Mouse (Mus musculus) lung, adult 2 months (tissue): ENCODE measurements around the gene Tchp. TPM values are rescaled to one million over a fixed set of nuclear protein-coding genes. Genes with fewer than 3 reads are reported as not detected.

Experiments used
- DNase-seq: peaks from one replicate; pipeline ENCODE4 v3.0.0; 2022
- H3K4me1 ChIP-seq: fragments of 200-500 bp; 2 replicates; pipeline ENCODE4 v1.6.1; 2011; ENCODE audit warnings: low read length; ENCODE audit not compliant: control insufficient read depth, insufficient read depth
- H3K4me3 ChIP-seq: fragments of 200-500 bp; replicated peaks from 2 replicates; pipeline ENCODE3; 2011; ENCODE audit warnings: low read depth, mild to moderate bottlenecking, control low read depth, low read length; ENCODE audit errors: extremely low read depth
- CTCF ChIP-seq: fragments of 200-500 bp; IDR thresholded peaks from 2 replicates; pipeline ENCODE4 v1.5.1; 2011; ENCODE audit warnings: mild to moderate bottlenecking, low read length, control low read depth; ENCODE audit not compliant: insufficient read depth
- POLR2A ChIP-seq: fragments of 200-500 bp; IDR thresholded peaks from 2 replicates; pipeline ENCODE4 v1.6.1; 2011; ENCODE audit warnings: low read depth, mild to moderate bottlenecking, control low read depth, low read length, borderline replicate concordance; ENCODE audit errors: extremely low read depth
- WGBS: fragments of 180-500 bp; shearing (Covaris S2); methylation state at CpG from one replicate; pipeline ENCODE4 v1.1.7; 2018; 5-methylcytosine and 5-hydroxymethylcytosine counted together
- polyA plus RNA-seq: library from polyadenylated mRNA; depleted of rRNA; stranded (reverse); fragments of >200 nt; gene quantifications from 2 replicates; pipeline ENCODE4 v1.2.3, GENCODE M21; 2012

Gene Tchp
- polyA plus RNA-seq, 1 experiment: 17.3 TPM

DNA sequence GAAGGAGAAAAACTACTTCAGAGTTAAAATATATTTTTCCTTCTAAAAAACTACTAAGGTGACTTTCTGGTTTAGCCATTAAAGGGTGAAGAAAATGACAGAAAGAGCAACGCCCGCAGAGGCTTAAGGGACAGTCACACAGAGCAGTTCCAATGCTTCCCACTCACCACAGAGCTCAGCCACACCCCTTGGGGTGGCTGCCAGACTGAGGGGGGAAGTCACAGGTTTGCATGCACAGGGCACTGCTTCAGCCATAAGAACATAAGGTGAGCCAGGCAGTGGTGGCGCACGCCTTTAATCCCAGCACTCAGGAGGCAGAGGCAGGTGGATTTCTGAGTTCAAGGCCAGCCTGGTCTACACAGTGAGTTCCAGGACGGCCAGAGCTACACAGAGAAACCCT, 38.0 kb downstream of the Tchp start:
- DNase-seq: no peak
- no peak overlapping the region for H3K4me3 ChIP-seq
- no peaks in the 10 kb centered on the region for H3K4me1 ChIP-seq
- no peak for TF ChIP-seq POLR2A
- TF ChIP-seq CTCF: no peak
- 66% methylated on average over 5 of the region's 5 CpGs for WGBS

DNA sequence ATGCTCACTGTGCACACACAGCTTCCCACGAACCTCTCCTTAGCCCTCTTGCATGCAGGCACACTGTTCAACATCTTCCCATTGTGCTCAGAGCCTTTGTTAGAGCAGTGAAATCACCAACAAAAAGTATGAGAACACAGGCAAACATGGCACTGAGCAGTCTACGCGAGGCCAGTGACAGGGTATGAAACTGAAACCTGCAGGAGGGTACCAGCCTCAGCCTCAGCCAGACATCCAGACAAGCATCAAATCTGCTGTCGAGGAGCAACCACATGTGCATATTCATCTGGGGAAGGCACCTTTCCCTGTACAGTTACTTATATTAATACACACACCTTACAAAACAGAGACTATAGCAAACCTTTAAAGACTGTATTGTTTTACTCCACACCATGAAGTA, 39.3 kb downstream of the Tchp start:
- TF ChIP-seq POLR2A: no peak
- no peak for TF ChIP-seq CTCF
- 86% methylated on average over 4 of the region's 4 CpGs for WGBS
- no peak for DNase-seq
- Histone ChIP-seq H3K4me3 (no peak overlapping the region), H3K4me1 (no peaks in the 10 kb centered on the region)

DNA sequence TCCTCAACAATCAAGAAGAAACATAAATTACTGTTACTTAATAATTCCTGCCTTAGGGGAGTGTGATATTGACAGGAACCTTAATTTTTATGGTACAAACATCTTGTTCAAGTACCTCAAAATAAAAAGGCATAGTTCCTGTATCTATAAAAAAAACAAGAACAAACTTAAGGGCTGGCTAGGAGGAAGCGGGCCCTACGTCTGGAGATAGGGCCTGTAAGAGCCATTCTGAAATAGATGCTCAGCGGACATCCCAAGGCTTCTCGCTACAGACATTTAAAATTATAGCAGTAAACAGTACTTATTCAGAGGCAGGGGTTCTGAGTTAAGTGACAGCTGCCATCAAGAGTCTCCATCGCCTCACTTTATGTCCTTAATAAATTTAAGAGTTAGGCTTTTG, 40.0 kb downstream of the Tchp start:
- DNase-seq: no peak
- Histone ChIP-seq H3K4me1 (no peaks in the 10 kb centered on the region), H3K4me3 (no peak overlapping the region)
- 86% methylated on average over 5 of the region's 5 CpGs for WGBS
- TF ChIP-seq POLR2A (no peak), CTCF (no peak)

DNA sequence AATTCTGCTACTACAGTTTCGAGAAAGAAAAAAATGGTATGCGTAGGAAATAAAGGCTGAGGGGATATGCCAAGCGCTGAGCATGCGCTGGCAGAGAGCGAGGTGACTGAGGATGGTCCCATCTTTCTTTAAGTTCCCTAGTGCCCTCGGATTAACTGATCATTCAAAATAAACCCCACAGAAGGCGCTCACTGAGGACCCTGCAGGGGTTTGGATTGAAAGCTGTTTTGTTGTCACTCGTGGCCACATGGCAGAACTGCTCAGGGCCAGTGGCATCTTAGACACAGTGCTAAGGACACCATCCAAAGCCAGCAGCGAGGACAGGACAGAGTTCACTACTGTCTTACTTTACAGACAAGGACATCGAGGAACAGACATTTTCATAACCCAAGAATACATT, 42.8 kb downstream of the Tchp start:
- DNase-seq: no peak
- 89% methylated on average over 10 of the region's 10 CpGs for WGBS
- no peak for TF ChIP-seq CTCF
- TF ChIP-seq POLR2A: no peak
- Histone ChIP-seq H3K4me1 (no peaks in the 10 kb centered on the region), H3K4me3 (no peak overlapping the region)

DNA sequence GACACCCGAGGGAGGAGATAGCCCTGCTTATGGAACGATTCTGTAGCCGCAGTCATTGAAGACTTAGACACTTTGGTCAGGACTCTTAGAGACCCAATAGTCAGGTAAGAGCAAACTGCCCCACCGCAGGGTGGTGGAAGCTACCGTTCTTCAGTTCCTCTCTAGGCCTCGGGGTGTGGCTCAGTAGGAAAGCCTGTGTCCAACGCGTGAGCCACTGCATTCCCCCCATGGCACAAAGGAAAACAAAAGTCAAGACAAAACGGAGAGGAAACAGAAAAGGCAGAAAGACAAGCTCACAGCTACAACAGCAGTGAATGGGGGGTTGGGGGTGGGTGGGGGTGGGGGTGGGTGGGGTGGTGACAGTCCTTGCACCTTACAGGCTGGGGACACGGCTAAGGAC, 44.8 kb downstream of the Tchp start:
- no peak for DNase-seq
- Histone ChIP-seq H3K4me1 (no peaks in the 10 kb centered on the region), H3K4me3 (no peak overlapping the region)
- WGBS: 84% methylated on average over 10 of the region's 10 CpGs
- TF ChIP-seq POLR2A (no peak), CTCF (no peak)

DNA sequence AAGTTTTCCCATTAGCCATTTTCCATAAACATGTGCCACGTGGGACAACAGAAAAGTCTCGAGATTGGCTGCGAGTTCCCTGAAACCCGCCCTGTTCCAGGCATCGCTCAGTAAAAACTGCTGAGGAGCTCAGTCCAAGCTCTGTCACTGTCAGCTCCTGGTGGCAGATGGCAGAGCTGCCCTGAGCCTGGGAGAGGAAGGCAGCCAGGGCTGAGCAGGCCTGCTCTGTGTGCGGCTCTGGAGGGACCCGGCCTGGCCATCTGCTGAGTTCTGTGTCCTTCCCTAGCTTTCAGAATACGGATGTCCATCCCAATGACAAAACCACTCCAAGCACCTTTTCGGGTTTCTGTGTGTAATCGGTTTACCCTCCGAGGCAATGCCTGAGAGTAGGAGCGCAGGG, 45.8 kb downstream of the Tchp start:
- WGBS: 93% methylated on average over 12 of the region's 12 CpGs
- TF ChIP-seq POLR2A (no peak), CTCF (no peak)
- no peak for DNase-seq
- no peak overlapping the region for H3K4me3 ChIP-seq
- no peaks in the 10 kb centered on the region for H3K4me1 ChIP-seq

DNA sequence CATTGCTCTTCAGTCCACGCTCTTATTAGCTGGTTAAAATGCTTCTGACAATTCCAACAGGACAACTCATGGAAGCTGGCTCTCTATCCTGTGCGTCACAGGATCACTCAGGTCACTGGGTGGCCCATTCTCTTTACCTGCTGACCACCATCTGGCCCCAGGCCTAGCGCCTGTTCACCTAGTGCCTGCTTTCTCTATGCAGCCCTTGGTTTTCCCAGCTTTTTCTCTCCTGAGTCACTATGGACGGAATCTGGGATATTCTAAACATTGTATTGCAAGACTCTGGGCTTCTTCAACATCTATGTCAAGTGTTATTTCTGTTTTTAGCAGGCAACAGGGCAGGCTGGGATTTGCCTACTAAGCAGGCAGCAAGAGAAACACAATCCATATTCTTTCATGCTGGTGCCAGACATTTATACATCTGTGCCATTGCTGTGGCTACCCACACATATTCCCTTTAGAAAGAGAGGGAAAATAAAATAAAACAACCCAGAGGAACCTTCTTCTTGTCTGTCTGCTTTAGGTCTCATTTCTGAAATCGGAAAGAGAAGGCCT, 52.1 kb downstream of the Tchp start:
- DNase-seq: no peak
- H3K4me1 ChIP-seq: peaks cover 10% of the 10 kb centered on the region
- WGBS: 91% methylated on average over 5 of the region's 5 CpGs
- H3K4me3 ChIP-seq: no peak overlapping the region
- TF ChIP-seq CTCF: no peak
- no peak for TF ChIP-seq POLR2A

DNA sequence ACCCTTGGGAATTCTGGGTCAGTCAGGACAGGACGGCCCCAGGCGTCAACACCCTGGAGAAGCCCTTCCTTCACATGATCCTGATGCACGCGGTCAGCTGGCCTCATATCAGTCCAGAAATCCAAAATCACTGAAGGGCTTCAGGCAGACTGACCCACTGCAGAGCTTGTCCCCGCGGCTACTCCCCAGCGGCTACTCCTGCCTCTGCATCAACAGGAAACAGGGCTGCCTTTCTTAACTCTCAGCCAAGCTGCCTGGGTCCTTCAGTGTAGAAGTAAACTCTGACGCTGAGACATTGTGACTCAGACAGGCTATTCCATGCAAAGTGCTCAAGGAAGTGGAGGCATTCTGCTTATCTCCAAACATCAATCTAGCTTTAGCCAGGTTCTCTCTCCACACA, 54.4 kb downstream of the Tchp start:
- 36% methylated on average over 8 of the region's 8 CpGs for WGBS
- H3K4me3 ChIP-seq: no peak overlapping the region
- TF ChIP-seq POLR2A (no peak; the same call in 1 of the 2 replicates), CTCF (no peak)
- no peak for DNase-seq
- peaks cover 10% of the 10 kb centered on the region for H3K4me1 ChIP-seq

DNA sequence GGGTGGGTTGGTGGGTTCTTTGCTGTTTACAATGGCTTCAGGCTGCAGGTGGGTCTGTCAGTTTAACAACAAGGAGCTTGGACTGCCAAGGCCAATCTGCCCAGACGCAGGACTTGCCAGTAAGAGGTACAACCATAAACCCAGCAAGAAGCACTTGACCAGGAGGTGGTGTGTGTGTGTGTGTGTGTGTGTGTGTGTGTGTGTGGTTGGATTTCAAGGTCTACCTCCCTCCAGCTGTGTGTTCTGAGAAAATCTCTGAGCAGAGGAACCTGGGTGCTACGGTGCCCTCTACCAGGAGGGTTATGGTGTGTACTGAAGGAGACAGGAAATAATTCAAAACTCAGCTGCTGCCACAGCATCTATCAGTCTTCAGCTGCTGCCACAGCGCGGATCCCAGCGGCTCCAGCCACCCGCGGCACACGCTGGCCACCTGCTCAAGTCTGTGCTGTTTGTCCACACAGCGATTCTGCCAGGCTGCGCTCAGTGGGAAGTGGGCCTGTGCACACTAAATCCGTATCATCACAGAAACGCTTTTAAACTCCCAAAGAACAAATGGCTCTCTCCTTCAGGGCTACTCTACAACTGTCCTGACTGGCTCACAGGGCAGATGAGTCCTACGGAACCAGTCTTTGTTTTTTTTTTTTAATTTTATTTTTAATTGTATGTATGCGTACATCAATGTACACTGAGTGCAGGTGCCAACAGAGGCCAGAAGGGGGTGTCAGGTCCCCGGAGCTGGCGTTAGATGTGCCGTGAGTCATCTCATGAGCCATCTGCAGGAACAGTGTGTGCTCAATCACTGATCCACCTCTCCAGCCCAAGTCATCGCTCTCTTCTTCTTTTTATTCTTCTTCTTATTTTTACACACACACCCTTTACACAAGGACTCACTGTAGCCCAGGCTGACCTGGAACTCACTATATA, 57.5 kb downstream of the Tchp start:
- no peak for TF ChIP-seq POLR2A
- peak; percentile 49; the same call in 1 of the 2 replicates for TF ChIP-seq CTCF
- 79% methylated on average over 18 of the region's 18 CpGs for WGBS
- H3K4me3 ChIP-seq: no peak overlapping the region
- DNase-seq: no peak
- H3K4me1 ChIP-seq: peaks cover 14% of the 10 kb centered on the region

DNA sequence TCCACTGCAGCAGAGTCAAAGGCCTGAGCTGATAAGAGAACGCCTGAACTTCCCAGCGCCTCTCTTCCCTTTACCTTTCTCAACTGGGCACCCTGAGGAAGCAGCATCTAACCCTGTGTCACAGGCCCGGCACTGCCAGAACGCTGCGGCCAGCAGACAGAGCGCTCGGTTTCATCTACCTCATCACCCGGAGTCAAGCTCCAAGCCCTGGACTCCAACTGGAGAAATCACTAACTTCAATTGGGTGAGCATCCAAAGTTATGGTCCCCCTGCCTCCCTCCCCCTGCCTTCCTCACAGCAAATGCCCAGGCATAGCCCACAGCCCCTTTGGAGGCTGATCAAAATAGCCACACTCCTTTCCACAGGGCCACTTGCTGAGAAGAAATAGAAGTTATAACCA, 59.1 kb downstream of the Tchp start:
- H3K4me3 ChIP-seq: no peak overlapping the region
- TF ChIP-seq CTCF: no peak
- TF ChIP-seq POLR2A: no peak
- 79% methylated on average over 8 of the region's 8 CpGs for WGBS
- DNase-seq: no peak
- peaks cover 18% of the 10 kb centered on the region for H3K4me1 ChIP-seq
